Mouse (Mus musculus) lung, postnatal 14 days (tissue): ENCODE results near the gene Rps11.
"Not testable (repeated sequence)": the region's sequence is repeated elsewhere in the genome, so short reads cannot be mapped to it uniquely, and the experiment has no call there.

Experiments used
- DNase-seq: peaks from one replicate; pipeline ENCODE4 v3.0.0; 2021

Gene Rps11

GRCm38 (mm10) chr7:45131850-45132249, 7.6 kb upstream of the Rps11 start:
- no peak for DNase-seq

GRCm38 (mm10) chr7:45129776-45130512, 5.7 kb upstream of the Rps11 start:
- no peak for DNase-seq

GRCm38 (mm10) chr7:45129318-45129717, 5.1 kb upstream of the Rps11 start:
- DNase-seq = no peak

- DNase-seq = peak; percentile 97
Measured at GRCm38 (mm10) chr7:45128624-45129246, 4.5 kb upstream of the Rps11 start, which contains the start of gene Rpl13a. Gene Rpl13a, minus strand, starts transcription at chr7:45128761.

GRCm38 (mm10) chr7:45127700-45128224, 3.5 kb upstream of the Rps11 start:
- DNase-seq = no peak

GRCm38 (mm10) chr7:45126844-45127699, 2.8 kb upstream of the Rps11 start:
- no peak for DNase-seq

GRCm38 (mm10) chr7:45126147-45126843, 2.1 kb upstream of the Rps11 start:
- no peak for DNase-seq

GRCm38 (mm10) chr7:45125649-45126048, 1.4 kb upstream of the Rps11 start:
- DNase-seq = not testable (repeated sequence)

GRCm38 (mm10) chr7:45125144-45125600, 933 bp upstream of the Rps11 start:
- DNase-seq = no peak

- DNase-seq = no peak
Measured at GRCm38 (mm10) chr7:45123186-45123570, 1.1 kb downstream of the Rps11 start.

- no peak for DNase-seq
Measured at GRCm38 (mm10) chr7:45122561-45123185, 1.6 kb downstream of the Rps11 start.

GRCm38 (mm10) chr7:45121966-45122365, 2.3 kb downstream of the Rps11 start:
- DNase-seq = no peak

GRCm38 (mm10) chr7:45121404-45121803, 2.8 kb downstream of the Rps11 start:
- peak; percentile 72 for DNase-seq

- no peak for DNase-seq
Measured at GRCm38 (mm10) chr7:45119780-45120709, 4.2 kb downstream of the Rps11 start.

GRCm38 (mm10) chr7:45118336-45118735, 5.9 kb downstream of the Rps11 start:
- DNase-seq = no peak

- no peak for DNase-seq
Measured at GRCm38 (mm10) chr7:45117566-45117965, 6.7 kb downstream of the Rps11 start.

- no peak for DNase-seq
Measured at GRCm38 (mm10) chr7:45113476-45113875, 10.8 kb downstream of the Rps11 start.

GRCm38 (mm10) chr7:45112529-45112928, 11.7 kb downstream of the Rps11 start:
- no peak for DNase-seq

GRCm38 (mm10) chr7:45111940-45112339, 12.3 kb downstream of the Rps11 start:
- DNase-seq = no peak

- not testable (repeated sequence) for DNase-seq
Measured at GRCm38 (mm10) chr7:45110089-45110488, 14.2 kb downstream of the Rps11 start.
